Mouse (Mus musculus) liver, postnatal 0 days (tissue): ENCODE results near the gene Gm26920. TPM values are rescaled to one million over a fixed set of nuclear protein-coding genes. Genes with fewer than 3 reads are reported as not detected.
"Not testable (repeated sequence)": the region's sequence is repeated elsewhere in the genome, so short reads cannot be mapped to it uniquely, and the experiment has no call there.

Experiments used
- ATAC-seq: fragments of 200-750 bp; cut with Nextera tagmentation; 2 replicates; pipeline ENCODE4 v1.8.0; 2017; ENCODE audit warnings: mild to moderate bottlenecking, moderate library complexity
- DNase-seq: peaks from one replicate; pipeline ENCODE4 v3.0.0-alpha.2; 2016
- H3K27ac ChIP-seq: fragments of 300-500 bp; sonication (generic); 2 replicates; pipeline ENCODE4 v1.5.1; 2014; ENCODE audit warnings: antibody characterized with exemption, moderate library complexity, mild to moderate bottlenecking, low read depth
- H3K27me3 ChIP-seq: fragments of 300-500 bp; sonication (generic); 2 replicates; pipeline ENCODE4 v1.6.1; 2014; ENCODE audit warnings: low read length, control low read depth, mixed read lengths; ENCODE audit not compliant: insufficient read depth
- H3K36me3 ChIP-seq: fragments of 300-500 bp; sonication (generic); replicated peaks from 2 replicates; pipeline ENCODE4 v1.6.1; 2014; ENCODE audit warnings: mild to moderate bottlenecking, control low read depth, low read length, moderate library complexity, mixed read lengths; ENCODE audit not compliant: insufficient read depth
- H3K4me1 ChIP-seq: fragments of 300-500 bp; sonication (generic); 2 replicates; pipeline ENCODE4 v1.6.1; 2014; ENCODE audit warnings: antibody characterized with exemption, mild to moderate bottlenecking, control low read depth; ENCODE audit not compliant: insufficient read depth
- H3K4me2 ChIP-seq: fragments of 300-500 bp; sonication (generic); 2 replicates; pipeline ENCODE4 v1.6.1; 2014; ENCODE audit warnings: low read depth, mild to moderate bottlenecking, low read length, moderate library complexity, mixed read lengths
- H3K4me3 ChIP-seq: fragments of 300-500 bp; sonication (generic); 2 replicates; pipeline ENCODE4 v1.5.1; 2014; ENCODE audit warnings: low read depth, low read length
- H3K9ac ChIP-seq: fragments of 300-500 bp; sonication (generic); replicated peaks from 2 replicates; pipeline ENCODE4 v1.6.1; 2014; ENCODE audit warnings: mild to moderate bottlenecking, moderate library complexity
- H3K9me3 ChIP-seq: fragments of 300-500 bp; sonication (generic); 2 replicates; pipeline ENCODE4 v1.6.1; 2016; ENCODE audit warnings: mild to moderate bottlenecking, control low read depth, low read length, mixed read lengths
- CTCF ChIP-seq: sonication (generic); IDR thresholded peaks from 2 replicates; pipeline ENCODE4 v1.5.1; 2016; ENCODE audit warnings: antibody characterized with exemption, low read depth
- EP300 ChIP-seq: IDR thresholded peaks from 2 replicates; pipeline ENCODE4 v1.6.1; 2016; ENCODE audit warnings: antibody characterized with exemption, low read depth, mild to moderate bottlenecking
- WGBS: fragments of 180-500 bp; shearing (Covaris S2); extraction: QIAGEN DNeasy Blood & Tissue Kit; methylation state at CpG from one replicate; pipeline ENCODE4 v1.1.7; 2014; ENCODE audit not compliant: insufficient replicate concordance; 5-methylcytosine and 5-hydroxymethylcytosine counted together
- polyA plus RNA-seq: library from polyadenylated mRNA; unstranded; fragments of >200 nt; fragmentation: Nextera tagmentation; extraction: Ambion mirVana; gene quantifications from 2 replicates; pipeline ENCODE4 v1.2.1, GENCODE M21; 2015

Gm26920 gene
- polyA plus RNA-seq, 1 experiment from 2014 or later, result not detected

DNA sequence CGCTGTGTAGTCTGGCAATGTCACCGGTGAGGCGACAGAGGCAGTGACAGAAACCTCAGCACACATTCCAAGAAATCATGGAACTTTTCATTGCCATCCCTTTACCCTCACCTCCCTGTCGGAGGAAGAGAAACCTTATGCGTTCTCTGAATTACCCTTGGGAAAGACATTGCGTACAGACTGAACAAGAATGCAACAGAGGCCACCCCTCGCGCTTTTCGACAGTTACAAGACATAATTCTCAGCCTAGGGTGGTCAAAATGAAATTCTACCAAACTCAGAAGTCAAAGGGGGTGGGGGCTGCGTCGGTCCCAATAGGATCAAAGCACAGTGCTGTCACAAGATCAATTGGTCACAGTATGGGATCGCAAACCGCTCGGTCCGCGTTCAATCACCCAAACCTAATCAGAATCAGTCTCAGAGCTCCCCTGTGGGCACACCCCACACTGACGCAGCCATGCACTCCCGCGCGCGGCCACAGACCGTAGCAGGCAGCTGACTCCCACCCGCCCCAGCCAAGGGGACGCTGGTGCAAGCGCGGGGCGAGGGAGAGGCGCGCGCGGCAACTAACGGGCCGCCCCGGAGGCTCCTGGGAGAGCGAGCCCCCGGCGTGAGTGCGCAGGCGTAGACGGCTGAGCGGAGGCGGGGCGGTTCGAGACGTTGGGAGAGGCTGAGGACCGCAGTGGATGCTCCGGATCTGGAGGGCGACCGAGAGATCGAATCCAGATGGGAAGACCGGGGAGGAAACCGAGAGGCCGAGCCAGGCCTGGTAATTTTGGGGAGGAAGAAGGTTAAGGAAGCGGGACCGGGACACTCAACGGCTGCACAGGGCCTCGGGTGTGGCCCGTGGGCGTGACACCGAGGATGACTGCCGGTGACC is 31.3 kb upstream of the Gm26920 start, which contains the start of gene Zfp382:
TSS of gene Zfp382 (plus strand) at position 635 of the 880 bp plus-strand sequence.
- TF ChIP-seq EP300, result no peak
- TF ChIP-seq CTCF, result 0 out of 2 replicates have a peak, but pooled peaks have one; percentile 9
- 1% methylated on average over 61 of the region's 61 CpGs for WGBS

DNA sequence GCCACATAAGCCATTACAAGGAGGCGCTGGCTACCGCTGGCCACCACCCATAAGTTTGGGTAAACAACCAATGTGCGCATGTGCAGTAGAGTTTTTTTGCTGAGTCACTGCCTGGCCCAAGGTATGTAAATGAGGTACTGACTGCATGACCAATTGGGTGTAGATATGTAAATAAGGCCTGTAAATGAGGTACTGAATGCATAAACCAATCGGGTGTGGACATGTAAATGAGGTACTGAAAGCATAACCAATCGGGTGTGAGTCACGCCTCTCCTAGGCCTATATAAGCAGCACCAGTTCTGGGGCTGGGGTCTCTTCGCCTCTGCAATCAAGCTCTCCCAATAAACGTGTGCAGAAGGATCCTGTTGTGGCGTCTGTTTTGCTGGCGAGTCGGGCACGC is 27.7 kb upstream of the Gm26920 start:
- WGBS, result 85% methylated on average over 12 of the region's 12 CpGs

More for the DNA sequence above, 31.3 kb upstream of the Gm26920 start, which contains the start of gene Zfp382:
- Histone ChIP-seq H3K9ac (peak within 1 kb of the TSS; percentile 67), H3K4me2 (peak within 1 kb of the TSS; percentile 92), H3K4me3 (peak within 1 kb of the TSS; percentile 62), H3K4me1 (peaks cover 8% of the 10 kb centered on the region; the same call in 1 of the 2 replicates), H3K36me3 (peaks cover 5% of the 10 kb centered on the region; the same call in 1 of the 2 replicates), H3K9me3 (no peaks in the 10 kb centered on the region), H3K27ac (peak within 1 kb of the TSS; percentile 64), H3K27me3 (no peaks in the 10 kb centered on the region)
- DNase-seq (peak; percentile 92), ATAC-seq (peak; percentile 95)

DNA sequence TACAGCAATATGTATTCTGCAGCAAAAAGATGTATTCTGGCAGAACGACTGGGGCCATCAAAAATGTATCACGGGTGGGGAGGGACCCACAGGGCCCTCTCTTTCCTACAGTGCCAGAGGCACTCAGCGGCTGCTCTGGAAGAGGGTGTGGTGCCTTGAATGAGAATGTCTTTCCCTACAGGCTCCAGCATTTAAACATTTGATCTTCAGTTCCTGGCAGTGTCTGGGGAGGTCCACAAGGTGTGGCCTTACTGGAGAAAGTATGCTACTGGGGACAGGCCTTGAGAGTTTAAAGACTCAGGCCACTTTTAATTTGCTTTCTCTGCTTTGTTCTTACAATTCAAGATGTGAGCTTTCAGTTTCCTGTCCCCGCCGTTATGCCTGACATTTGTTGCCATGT is 25.9 kb upstream of the Gm26920 start:
- no peak for DNase-seq
- 84% methylated on average over 5 of the region's 5 CpGs for WGBS
- Histone ChIP-seq H3K4me3 (no peak overlapping the region), H3K9ac (no peak overlapping the region), H3K36me3 (no peaks in the 10 kb centered on the region), H3K27ac (no peak overlapping the region), H3K4me2 (no peak overlapping the region), H3K9me3 (no peaks in the 10 kb centered on the region), H3K27me3 (no peaks in the 10 kb centered on the region), H3K4me1 (peaks cover 2% of the 10 kb centered on the region; the same call in 1 of the 2 replicates)
- no peak for ATAC-seq
- TF ChIP-seq CTCF, result no peak
- no peak for TF ChIP-seq EP300

More for the DNA sequence above, 27.7 kb upstream of the Gm26920 start:
- not testable (repeated sequence) for H3K27ac ChIP-seq, H3K4me1 ChIP-seq, H3K4me3 ChIP-seq, H3K27me3 ChIP-seq, H3K9me3 ChIP-seq, ATAC-seq, H3K4me2 ChIP-seq, H3K36me3 ChIP-seq, DNase-seq, H3K9ac ChIP-seq

DNA sequence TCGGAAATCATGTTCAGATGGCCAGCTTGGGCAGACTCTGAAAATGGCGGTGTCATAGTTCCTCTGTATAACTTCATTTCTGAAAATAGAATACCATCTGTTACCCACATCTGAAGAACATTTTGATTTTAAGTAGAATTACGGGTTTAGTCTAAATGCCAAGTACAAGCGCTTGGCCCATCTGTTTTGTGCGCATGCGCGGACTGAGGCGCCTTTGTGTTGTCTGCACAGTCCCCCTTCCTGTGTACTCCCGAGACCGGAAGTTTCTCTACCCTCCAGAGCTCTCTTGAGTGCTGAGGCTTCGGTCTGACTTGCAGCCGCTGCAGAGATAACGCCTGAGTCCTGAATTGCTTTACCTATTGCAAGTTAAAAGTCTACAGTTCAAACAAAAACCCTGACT is 9.1 kb upstream of the Gm26920 start:
- peaks cover 25% of the 10 kb centered on the region for H3K36me3 ChIP-seq
- no peak for ATAC-seq
- H3K9me3 ChIP-seq, result peaks cover 6% of the 10 kb centered on the region
- WGBS, result 80% methylated on average over 13 of the region's 13 CpGs
- no peak for DNase-seq
- no peak for TF ChIP-seq EP300
- no peak for TF ChIP-seq CTCF
- peaks cover 13% of the 10 kb centered on the region for H3K4me1 ChIP-seq
- H3K27me3 ChIP-seq, result no peaks in the 10 kb centered on the region
- H3K4me3 ChIP-seq, result no peak overlapping the region
- H3K4me2 ChIP-seq, result no peak overlapping the region
- H3K9ac ChIP-seq, result no peak overlapping the region
- no peak overlapping the region for H3K27ac ChIP-seq

DNA sequence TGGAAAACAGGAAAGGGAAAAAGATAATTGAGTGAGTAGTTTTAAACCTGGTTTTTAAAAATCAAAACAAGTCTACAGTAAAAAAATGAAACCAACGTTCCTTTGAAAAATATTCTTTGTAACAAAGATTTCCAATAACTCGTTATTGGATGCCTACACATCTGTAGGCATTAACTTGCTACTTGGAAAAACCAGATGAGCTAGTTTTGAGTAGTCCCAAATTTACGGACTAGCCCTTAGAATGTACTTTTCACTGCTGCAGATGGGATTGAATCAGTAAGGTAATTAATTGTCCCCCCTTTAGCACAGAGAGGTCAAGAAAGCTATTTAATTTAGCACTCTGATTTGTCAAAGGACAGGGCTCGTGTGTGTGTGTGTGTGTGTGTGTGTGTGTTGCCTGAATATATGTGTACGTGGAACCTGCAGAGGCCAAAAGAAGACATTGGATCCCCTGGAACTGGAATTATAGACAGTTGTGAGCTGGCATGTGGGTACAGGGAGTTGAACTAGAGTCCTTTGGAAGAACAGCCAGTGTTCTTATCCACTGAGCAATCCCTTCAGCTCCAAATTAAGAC is 5.4 kb upstream of the Gm26920 start:
- WGBS, result 15% methylated on average over 5 of the region's 5 CpGs
- TF ChIP-seq EP300 (no peak), CTCF (no peak)
- peaks cover 23% of the 10 kb centered on the region for H3K4me1 ChIP-seq
- H3K36me3 ChIP-seq, result no peaks in the 10 kb centered on the region
- H3K9ac ChIP-seq, result peak overlapping the region; percentile 66
- H3K9me3 ChIP-seq, result no peaks in the 10 kb centered on the region
- H3K4me2 ChIP-seq, result peak overlapping the region; percentile 79
- peak overlapping the region; percentile 69 for H3K4me3 ChIP-seq
- no peak for ATAC-seq
- peak overlapping the region; percentile 81 for H3K27ac ChIP-seq
- no peak for DNase-seq
- no peaks in the 10 kb centered on the region for H3K27me3 ChIP-seq

DNA sequence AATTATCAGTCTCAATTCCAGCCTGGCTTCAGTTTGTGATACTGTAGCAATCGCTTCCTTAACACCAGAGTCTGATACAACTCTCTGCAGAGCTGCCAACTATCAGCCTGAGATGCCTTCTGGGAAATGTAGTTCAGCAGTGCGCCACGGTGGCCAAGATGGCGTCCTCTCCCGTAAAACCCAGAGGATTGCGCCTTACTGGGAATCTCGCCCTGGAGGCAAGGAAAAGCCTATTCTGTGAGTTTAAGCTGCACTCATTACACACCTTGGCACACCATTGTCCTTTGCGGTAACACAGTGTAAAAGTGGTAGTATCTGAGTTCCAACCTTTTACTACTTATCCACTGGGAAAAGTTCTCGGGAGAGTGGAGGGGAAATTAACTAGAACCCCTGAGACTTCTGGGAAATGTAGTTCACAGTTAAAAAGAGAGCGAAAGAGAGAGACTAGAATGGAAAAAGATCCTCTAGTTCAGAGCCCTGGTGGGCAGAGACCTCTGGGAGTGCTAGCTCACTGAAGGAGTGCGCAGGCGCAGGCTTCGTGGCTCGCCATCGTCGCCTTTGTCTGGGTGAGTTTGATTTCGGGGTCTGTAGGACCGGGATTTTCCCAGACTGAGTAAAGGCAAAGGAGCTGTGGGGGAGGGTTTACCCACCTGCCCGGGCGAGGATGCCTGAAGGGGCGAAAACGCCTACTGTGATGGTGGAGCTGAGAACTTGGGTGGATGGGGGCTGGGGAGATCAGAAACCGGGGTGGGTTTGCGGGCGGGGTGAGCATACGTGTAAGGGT is 4.6 kb upstream of the Gm26920 start, which contains the start of gene Zfp260:
TSS of gene Zfp260 (plus strand) at position 132 of the 784 bp plus-strand sequence.
- H3K27ac ChIP-seq, result peak within 1 kb of the TSS; percentile 81
- DNase-seq, result peak; percentile 87
- peak within 1 kb of the TSS; percentile 79 for H3K4me2 ChIP-seq
- no peaks in the 10 kb centered on the region for H3K9me3 ChIP-seq
- no peaks in the 10 kb centered on the region for H3K36me3 ChIP-seq
- peak within 1 kb of the TSS; percentile 69 for H3K4me3 ChIP-seq
- TF ChIP-seq EP300 (peak; percentile 40; the same call in 1 of the 2 replicates), CTCF (peak; percentile 22; the same call in 1 of the 2 replicates)
- H3K27me3 ChIP-seq, result no peaks in the 10 kb centered on the region
- WGBS, result under 1% methylated on average over 26 of the region's 26 CpGs
- peaks cover 23% of the 10 kb centered on the region for H3K4me1 ChIP-seq
- peak; percentile 74 for ATAC-seq
- H3K9ac ChIP-seq, result peak within 1 kb of the TSS; percentile 66
